Mouse (Mus musculus): ENCODE results near the gene Ptprj. TPM values are rescaled to one million over a fixed set of nuclear protein-coding genes. Genes with fewer than 3 reads are reported as not detected.
A peak's percentile ranks its signal among the peaks of the same experiment; 100 is the strongest.

Gene Ptprj
- total and polyA plus RNA-seq, 3 experiments, result 6.9 to 8.9 (median 7.3) TPM

GRCm38 (mm10) chr2:90563171-90563570 is 17.3 kb downstream of the Ptprj start:
- Histone ChIP-seq H3K36me3 (replicated peaks in 1 of 2; ENCODE audit: control insufficient read depth in 1 of 2, insufficient read depth in 1 of 2, low read length in 1 of 2) (peaks cover 3 to 4% of the 10 kb centered on the region in 2 experiments), H3K9ac (ENCODE audit: insufficient read depth, low read depth) (no peak overlapping the region), H3K4me1 (ENCODE audit: control insufficient read depth in 1 of 2, insufficient read depth in 2 of 2) (peaks cover 19 to 86% of the 10 kb centered on the region in 2 experiments), H3K79me2 (replicated peaks; ENCODE audit: control insufficient read depth, extremely low read depth, insufficient read depth, poor library complexity, severe bottlenecking) (peaks cover 26% of the 10 kb centered on the region), H3K27me3 (replicated peaks) (no peaks in the 10 kb centered on the region), H3K27ac (ENCODE audit: insufficient read depth, low read depth) (no peak overlapping the region), H3K4me2 (ENCODE audit: insufficient read depth, low read depth, poor library complexity, severe bottlenecking) (no peak overlapping the region), H3K4me3 (replicated peaks in 1 of 3; ENCODE audit: low read depth in 2 of 3, low read length in 2 of 3, poor library complexity in 1 of 3) (no peak overlapping the region), H3K9me3 (replicated peaks; ENCODE audit: low read length) (no peaks in the 10 kb centered on the region)
- no peak for TF ChIP-seq ZNF384 (IDR thresholded peaks at IDR 0.05; ENCODE audit: low read depth, low read length)
- TF ChIP-seq ZKSCAN1 (IDR thresholded peaks at IDR 0.05; ENCODE audit: borderline replicate concordance, low read depth, low read length), result peak; percentile 57; the same call in 1 of the 2 replicates
- in situ Hi-C loops (cut with MboI; ENCODE audit: low pct_ligation_motif_present, low pct_unique_long_range_greater_than_20kb, low sequenced_read_pairs), result no loop called here
- no peak for DNase-seq (ENCODE audit: extremely low read depth)
- dilution Hi-C loops (cut with MboI; ENCODE audit: extremely low pct_ligation_motif_present, extremely low pct_unique_long_range_greater_than_20kb, low sequenced_read_pairs), result no loop called here

GRCm38 (mm10) chr2:90562126-90562670 is 18.2 kb downstream of the Ptprj start:
- in situ Hi-C loops (cut with MboI; ENCODE audit: low pct_ligation_motif_present, low pct_unique_long_range_greater_than_20kb, low sequenced_read_pairs), result no loop called here
- Histone ChIP-seq H3K4me2 (ENCODE audit: insufficient read depth, low read depth, poor library complexity, severe bottlenecking) (no peak overlapping the region), H3K36me3 (replicated peaks in 1 of 2; ENCODE audit: control insufficient read depth in 1 of 2, insufficient read depth in 1 of 2, low read length in 1 of 2) (peaks cover 3% of the 10 kb centered on the region in 2 experiments), H3K9me3 (replicated peaks; ENCODE audit: low read length) (no peaks in the 10 kb centered on the region), H3K4me3 (replicated peaks in 1 of 3; ENCODE audit: low read depth in 2 of 3, low read length in 2 of 3, poor library complexity in 1 of 3) (no peak overlapping the region), H3K9ac (ENCODE audit: insufficient read depth, low read depth) (no peak overlapping the region), H3K27me3 (replicated peaks) (no peaks in the 10 kb centered on the region), H3K79me2 (replicated peaks; ENCODE audit: control insufficient read depth, extremely low read depth, insufficient read depth, poor library complexity, severe bottlenecking) (peaks cover 18% of the 10 kb centered on the region), H3K27ac (ENCODE audit: insufficient read depth, low read depth) (no peak overlapping the region), H3K4me1 (ENCODE audit: control insufficient read depth in 1 of 2, insufficient read depth in 2 of 2) (peaks cover 18 to 81% of the 10 kb centered on the region in 2 experiments)
- DNase-seq (ENCODE audit: extremely low read depth), result no peak
- no peak for TF ChIP-seq CHD2 (IDR thresholded peaks at IDR 0.05; ENCODE audit: low read length)
- TF ChIP-seq NELFE (IDR thresholded peaks at IDR 0.05; ENCODE audit: low read depth, low read length), result no peak
- no peak for TF ChIP-seq UBTF (IDR thresholded peaks at IDR 0.05; ENCODE audit: low read depth, low read length)
- no peak for TF ChIP-seq ETS1 (conservative IDR thresholded peaks at IDR 0.05; ENCODE audit: low read depth, low read length)
- no peak for TF ChIP-seq POLR2A (IDR thresholded peaks at IDR 0.05; ENCODE audit: low read depth, low read length)
- dilution Hi-C loops (cut with MboI; ENCODE audit: extremely low pct_ligation_motif_present, extremely low pct_unique_long_range_greater_than_20kb, low sequenced_read_pairs), result no loop called here

DNA sequence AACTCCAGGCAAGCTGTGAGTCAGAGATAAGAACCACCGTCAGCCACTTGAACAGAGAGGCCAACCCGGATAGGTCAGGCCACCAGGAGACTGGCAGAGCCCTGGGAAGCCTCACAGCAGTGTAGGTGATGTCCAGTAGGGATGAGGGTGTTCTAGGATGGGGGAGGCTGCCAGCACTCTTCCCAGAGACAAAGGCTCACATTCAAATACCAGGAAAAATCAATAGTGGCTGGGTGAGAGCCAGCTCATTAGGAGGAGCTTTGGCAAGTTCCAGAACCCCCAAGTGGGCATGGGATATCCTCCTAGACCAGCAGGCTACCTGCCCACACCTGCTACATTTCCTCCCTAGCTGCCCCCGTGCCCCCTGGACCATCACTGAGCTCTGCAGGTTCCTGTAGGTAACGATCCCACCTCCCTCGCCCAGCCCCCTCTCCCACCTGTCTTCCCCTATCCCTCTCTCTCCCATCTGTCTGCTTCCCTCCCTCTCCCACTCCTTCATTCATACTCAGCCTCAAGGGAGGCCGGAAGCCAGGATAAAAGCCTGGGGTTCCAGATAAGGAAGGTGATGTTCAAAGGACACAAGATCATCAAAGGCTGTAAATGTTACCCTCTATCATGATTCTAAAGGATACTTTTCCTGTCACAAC is 20.1 kb downstream of the Ptprj start:
- no peak overlapping the region for H3K9ac ChIP-seq (ENCODE audit: insufficient read depth, low read depth)
- TF ChIP-seq ETS1 (conservative IDR thresholded peaks at IDR 0.05; ENCODE audit: low read depth, low read length) (no peak), RCOR1 (conservative IDR thresholded peaks at IDR 0.05; ENCODE audit: low read depth, low read length) (no peak), MAX (IDR thresholded peaks at IDR 0.05; ENCODE audit: low read length) (no peak), NELFE (IDR thresholded peaks at IDR 0.05; ENCODE audit: low read depth, low read length) (no peak), KAT2A (IDR thresholded peaks at IDR 0.05; ENCODE audit: insufficient replicate concordance, low read length) (no peak), ZNF384 (IDR thresholded peaks at IDR 0.05; ENCODE audit: low read depth, low read length) (no peak), MEF2A (IDR thresholded peaks at IDR 0.05; ENCODE audit: borderline replicate concordance, low read depth, low read length) (no peak), E2F4 (IDR thresholded peaks at IDR 0.05; ENCODE audit: insufficient replicate concordance, low read depth, low read length) (no peak), CTCF (conservative IDR thresholded peaks at IDR 0.05 in 1 of 2, IDR thresholded peaks at IDR 0.05 in 1 of 2; ENCODE audit: low read depth in 2 of 2, low read length in 2 of 2) (no peak), UBTF (IDR thresholded peaks at IDR 0.05; ENCODE audit: low read depth, low read length) (no peak)
- dilution Hi-C loops (cut with MboI; ENCODE audit: extremely low pct_ligation_motif_present, extremely low pct_unique_long_range_greater_than_20kb, low sequenced_read_pairs) (no loop called here), in situ Hi-C loops (cut with MboI; ENCODE audit: low pct_ligation_motif_present, low pct_unique_long_range_greater_than_20kb, low sequenced_read_pairs) (no loop called here)
- H3K4me2 ChIP-seq (ENCODE audit: insufficient read depth, low read depth, poor library complexity, severe bottlenecking), result no peak overlapping the region
- peaks cover 0 to 1% of the 10 kb centered on the region in 2 experiments for H3K36me3 ChIP-seq (replicated peaks in 1 of 2; ENCODE audit: control insufficient read depth in 1 of 2, insufficient read depth in 1 of 2, low read length in 1 of 2)
- H3K4me3 ChIP-seq (replicated peaks in 1 of 3; ENCODE audit: low read depth in 2 of 3, low read length in 2 of 3, poor library complexity in 1 of 3), result no peak overlapping the region
- no peaks in the 10 kb centered on the region for H3K9me3 ChIP-seq (replicated peaks; ENCODE audit: low read length)
- peaks cover 8 to 74% of the 10 kb centered on the region in 2 experiments for H3K4me1 ChIP-seq (ENCODE audit: control insufficient read depth in 1 of 2, insufficient read depth in 2 of 2)
- peaks cover 18% of the 10 kb centered on the region for H3K79me2 ChIP-seq (replicated peaks; ENCODE audit: control insufficient read depth, extremely low read depth, insufficient read depth, poor library complexity, severe bottlenecking)
- no peaks in the 10 kb centered on the region for H3K27me3 ChIP-seq (replicated peaks)
- H3K27ac ChIP-seq (ENCODE audit: insufficient read depth, low read depth), result no peak overlapping the region
- DNase-seq (ENCODE audit: extremely low read depth), result no peak

All from CH12.LX (cell line).